Mouse (Mus musculus) ES-E14 (cell line): Measurements from ENCODE around the gene Aimp2. TPM values are rescaled to one million over a fixed set of nuclear protein-coding genes. Genes with fewer than 3 reads are reported as not detected.

Experiments
- DNase-seq: peaks from one replicate; pipeline ENCODE4 v3.0.0-alpha.2; 2013; ENCODE audit warnings: low read depth, low spot score
- H3K27ac ChIP-seq: 2 replicates; pipeline ENCODE4 v1.5.1; 2012; ENCODE audit warnings: low read depth, mild to moderate bottlenecking, low read length, moderate library complexity, mixed read lengths; ENCODE audit not compliant: poor library complexity, insufficient read depth, severe bottlenecking
- H3K36me3 ChIP-seq: 2 replicates; pipeline ENCODE4 v1.6.1; 2012; ENCODE audit warnings: mild to moderate bottlenecking, low read length, moderate library complexity, mixed read lengths; ENCODE audit not compliant: control insufficient read depth, poor library complexity, insufficient read depth, severe bottlenecking
- H3K4me1 ChIP-seq, 2 experiments: fragments of 150-350 bp in 1 of 2; sonication (generic) in 1 of 2; 2 replicates each; pipeline ENCODE4 v1.6.1; 2012; ENCODE audit warnings: low read length in 2 of 2, mild to moderate bottlenecking in 1 of 2, mixed read lengths in 1 of 2; ENCODE audit not compliant: control insufficient read depth in 2 of 2, insufficient read depth in 2 of 2, poor library complexity in 1 of 2
- H3K4me3 ChIP-seq, 2 experiments: fragments of 150-350 bp in 1 of 2; sonication (generic) in 1 of 2; 2 replicates each; pipeline ENCODE4 v1.5.1; 2012; ENCODE audit warnings: low read length in 2 of 2, low read depth in 1 of 2, mild to moderate bottlenecking in 1 of 2, mixed read lengths in 1 of 2; ENCODE audit not compliant: insufficient read depth in 1 of 2, poor library complexity in 1 of 2, severe bottlenecking in 1 of 2
- H3K9ac ChIP-seq: 2 replicates; pipeline ENCODE4 v1.6.1; 2012; ENCODE audit warnings: low read depth, mild to moderate bottlenecking, low read length, mixed read lengths; ENCODE audit not compliant: poor library complexity, insufficient read depth, severe bottlenecking
- H3K9me3 ChIP-seq: fragments of 150-350 bp; sonication (generic); 2 replicates; pipeline ENCODE4 v1.6.1; 2012; ENCODE audit warnings: low read depth, mild to moderate bottlenecking, low read length; ENCODE audit not compliant: control insufficient read depth, insufficient read depth
- CHD2 ChIP-seq: IDR thresholded peaks from 2 replicates; pipeline ENCODE4 v1.6.1; 2014; ENCODE audit warnings: mild to moderate bottlenecking, low read depth, low read length, inconsistent platforms
- HCFC1 ChIP-seq: IDR thresholded peaks from 2 replicates; pipeline ENCODE4 v1.6.1; 2012; ENCODE audit warnings: low read length, inconsistent platforms, borderline replicate concordance; ENCODE audit not compliant: insufficient read depth
- MAFK ChIP-seq: IDR thresholded peaks from 2 replicates; pipeline ENCODE4 v1.6.1; 2014; ENCODE audit warnings: mild to moderate bottlenecking, low read depth, low read length, inconsistent platforms; ENCODE audit not compliant: insufficient read depth
- ZC3H11A ChIP-seq: IDR thresholded peaks from 2 replicates; pipeline ENCODE4 v1.6.1; 2012; ENCODE audit warnings: low read depth, mild to moderate bottlenecking, inconsistent platforms, low read length, borderline replicate concordance
- ZNF384 ChIP-seq: IDR thresholded peaks from 2 replicates; pipeline ENCODE4 v1.6.1; 2012; ENCODE audit warnings: low read depth, low read length, inconsistent platforms
- in situ Hi-C, 2 experiments: fragments of 600-800 bp; cut with MboI; formaldehyde crosslinking; loops; one replicate each; pipeline ENCODE4 v1.15.1; 2025; ENCODE audit warnings: low sequenced_read_pairs in 2 of 2, inconsistent platforms in 1 of 2; ENCODE audit not compliant: unreplicated experiment in 2 of 2
- total RNA-seq: library from RNA; depleted of rRNA; stranded (reverse); fragments of 300-350 nt; gene quantifications from 2 replicates; pipeline ENCODE4 v1.2.3, GENCODE M21; 2012; rRNA removed

Aimp2 gene
- total RNA-seq, 1 experiment: 100 TPM

GRCm38 (mm10) chr5:143885274-143885673, 24.4 kb downstream of the Aimp2 start:
- DNase-seq: no peak
- in situ Hi-C loops: no loop called here
- no peak overlapping the region for H3K4me3 ChIP-seq
- peaks cover 41% of the 10 kb centered on the region for H3K36me3 ChIP-seq
- H3K27ac ChIP-seq: no peak overlapping the region
- no peaks in the 10 kb centered on the region for H3K9me3 ChIP-seq
- no peaks in the 10 kb centered on the region for H3K4me1 ChIP-seq
- H3K9ac ChIP-seq: no peak overlapping the region
- TF ChIP-seq MAFK (no peak), CHD2 (no peak), HCFC1 (no peak), ZC3H11A (no peak), ZNF384 (no peak)

GRCm38 (mm10) chr5:143874571-143874970, 35.1 kb downstream of the Aimp2 start:
- H3K4me1 ChIP-seq: peaks cover 0 to 4% of the 10 kb centered on the region in 2 experiments; a peak in 1 of 4 replicates
- H3K36me3 ChIP-seq: peaks cover 18% of the 10 kb centered on the region
- no peak overlapping the region for H3K9ac ChIP-seq
- no peaks in the 10 kb centered on the region for H3K9me3 ChIP-seq
- TF ChIP-seq ZNF384 (no peak), HCFC1 (no peak), ZC3H11A (no peak), CHD2 (no peak), MAFK (no peak)
- in situ Hi-C loops: no loop called here
- peak; percentile 36 for DNase-seq
- no peak overlapping the region for H3K27ac ChIP-seq
- H3K4me3 ChIP-seq: no peak overlapping the region

- DNase-seq: no peak
- in situ Hi-C loops: no loop called here
- Histone ChIP-seq H3K36me3 (peaks cover 13% of the 10 kb centered on the region), H3K9me3 (no peaks in the 10 kb centered on the region), H3K4me1 (0 out of 4 replicates have a peak, but pooled peaks cover 0 to 2% of the 10 kb centered on the region in 2 experiments), H3K4me3 (no peak overlapping the region), H3K9ac (no peak overlapping the region), H3K27ac (no peak overlapping the region)
- no peak for TF ChIP-seq ZC3H11A
- no peak for TF ChIP-seq ZNF384
- no peak for TF ChIP-seq HCFC1
- TF ChIP-seq MAFK: no peak
- TF ChIP-seq CHD2: no peak
Measured at GRCm38 (mm10) chr5:143871547-143872169, 38.0 kb downstream of the Aimp2 start.

Other genes starting within 250 kb of the Aimp2 start
- gene Usp42, start 177.6 kb downstream of the Aimp2 start, total RNA-seq: 10.6 and 11.5 TPM in 2 replicates
- 28.1 and 29.7 TPM in 2 replicates for gene Eif2ak1, start 92.1 kb downstream of the Aimp2 start, total RNA-seq
- gene Ankrd61, start 12.2 kb downstream of the Aimp2 start, total RNA-seq: 0.45 and 0.90 TPM in 2 replicates
- 20.3 and 23.9 TPM in 2 replicates for gene Pms2, start 117 bp upstream of the Aimp2 start, total RNA-seq
- gene Gm42421, start 18.3 kb upstream of the Aimp2 start, total RNA-seq: 0.37 and 0.71 TPM in 2 replicates
- gene Rsph10b, start 23.2 kb upstream of the Aimp2 start, total RNA-seq: 0.13 and 0.58 TPM in 2 replicates
- gene Ccz1, start 105.0 kb upstream of the Aimp2 start, total RNA-seq: 50.7 and 75.8 TPM in 2 replicates
- gene Ocm, start 116.8 kb upstream of the Aimp2 start, total RNA-seq: not detected in 2 replicates
- 61.2 and 93.0 TPM in 2 replicates for gene Lmtk2, start 190.6 kb upstream of the Aimp2 start, total RNA-seq